Mouse (Mus musculus): ENCODE results near the gene Ibsp.

DNA sequence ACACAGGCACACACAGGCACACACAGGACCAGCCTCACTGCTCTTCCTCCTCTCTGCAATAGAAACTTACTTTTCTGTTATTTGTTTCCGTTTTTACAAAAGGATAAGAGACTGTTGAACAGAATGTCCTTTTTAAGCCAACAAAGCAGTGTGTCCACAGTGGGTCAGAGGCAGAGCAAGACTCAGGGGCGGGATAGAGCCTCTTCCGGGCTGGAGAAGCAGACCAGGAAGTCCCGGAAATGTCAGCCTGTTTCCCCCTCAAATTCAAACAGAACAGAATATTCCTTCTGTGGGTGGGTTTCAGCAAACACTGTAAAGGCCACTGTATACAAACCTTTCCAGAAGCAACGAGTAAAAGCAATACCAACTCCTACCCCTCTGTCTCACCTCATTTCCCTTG, 52.9 kb downstream of the Ibsp start:
- TF ChIP-seq CTCF (IDR thresholded peaks at IDR 0.05; ENCODE audit: extremely low read depth, insufficient read length, insufficient replicate concordance, low read depth, low read length) (no peak), POLR2A (IDR thresholded peaks at IDR 0.05; ENCODE audit: low read depth, low read length) (no peak)
